Mouse (Mus musculus): ENCODE measurements around the gene Osbpl10. TPM values are rescaled to one million over a fixed set of nuclear protein-coding genes. Genes with fewer than 3 reads are reported as not detected.

Gene Osbpl10
- polyA plus RNA-seq, 1 experiment, result 7.0 TPM

- H3K27me3 ChIP-seq (replicated peaks; ENCODE audit: control insufficient read depth, insufficient read depth, low read length), result no peaks in the 10 kb centered on the region
- 85% methylated on average over 6 of the region's 6 CpGs for WGBS
- no peak for DNase-seq
- H3K27ac ChIP-seq (ENCODE audit: insufficient read depth, low read depth, low read length), result no peak overlapping the region
- no peak overlapping the region for H3K4me3 ChIP-seq (ENCODE audit: insufficient read depth, low read depth, low read length)
- no peaks in the 10 kb centered on the region for H3K36me3 ChIP-seq (ENCODE audit: control insufficient read depth, insufficient read depth, low read length)
- H3K4me1 ChIP-seq (ENCODE audit: control insufficient read depth, insufficient read depth, low read length), result no peaks in the 10 kb centered on the region
- TF ChIP-seq CTCF (conservative IDR thresholded peaks at IDR 0.05; ENCODE audit: insufficient read depth, insufficient read length, low read depth, low read length) (no peak), POLR2A (IDR thresholded peaks at IDR 0.05; ENCODE audit: low read depth, low read length) (no peak)
These were observed 224.8 kb downstream of the Osbpl10 start for GRCm38 (mm10) chr9:115203136-115203535.

GRCm38 (mm10) chr9:115205491-115205890 is 227.1 kb downstream of the Osbpl10 start:
- no peak for TF ChIP-seq POLR2A (IDR thresholded peaks at IDR 0.05; ENCODE audit: low read depth, low read length)
- no peak for TF ChIP-seq CTCF (conservative IDR thresholded peaks at IDR 0.05; ENCODE audit: insufficient read depth, insufficient read length, low read depth, low read length)
- Histone ChIP-seq H3K27me3 (replicated peaks; ENCODE audit: control insufficient read depth, insufficient read depth, low read length) (no peaks in the 10 kb centered on the region), H3K4me3 (ENCODE audit: insufficient read depth, low read depth, low read length) (no peak overlapping the region), H3K4me1 (ENCODE audit: control insufficient read depth, insufficient read depth, low read length) (no peaks in the 10 kb centered on the region), H3K36me3 (ENCODE audit: control insufficient read depth, insufficient read depth, low read length) (no peaks in the 10 kb centered on the region), H3K27ac (ENCODE audit: insufficient read depth, low read depth, low read length) (no peak overlapping the region)
- WGBS, result 18% methylated on average over 6 of the region's 6 CpGs
- no peak for DNase-seq

- H3K27ac ChIP-seq (ENCODE audit: insufficient read depth, low read depth, low read length), result no peak overlapping the region
- no peak for TF ChIP-seq POLR2A (IDR thresholded peaks at IDR 0.05; ENCODE audit: low read depth, low read length)
- TF ChIP-seq CTCF (conservative IDR thresholded peaks at IDR 0.05; ENCODE audit: insufficient read depth, insufficient read length, low read depth, low read length), result no peak
- no peak overlapping the region for H3K4me3 ChIP-seq (ENCODE audit: insufficient read depth, low read depth, low read length)
- no peaks in the 10 kb centered on the region for H3K36me3 ChIP-seq (ENCODE audit: control insufficient read depth, insufficient read depth, low read length)
- no peaks in the 10 kb centered on the region for H3K4me1 ChIP-seq (ENCODE audit: control insufficient read depth, insufficient read depth, low read length)
- H3K27me3 ChIP-seq (replicated peaks; ENCODE audit: control insufficient read depth, insufficient read depth, low read length), result no peaks in the 10 kb centered on the region
- DNase-seq, result no peak
- WGBS, result 75% methylated on average over 5 of the region's 5 CpGs
These were observed 227.8 kb downstream of the Osbpl10 start for GRCm38 (mm10) chr9:115206219-115206618.

- DNase-seq, result no peak
- TF ChIP-seq CTCF (conservative IDR thresholded peaks at IDR 0.05; ENCODE audit: insufficient read depth, insufficient read length, low read depth, low read length) (no peak), POLR2A (IDR thresholded peaks at IDR 0.05; ENCODE audit: low read depth, low read length) (no peak)
- no peak overlapping the region for H3K4me3 ChIP-seq (ENCODE audit: insufficient read depth, low read depth, low read length)
- no peak overlapping the region for H3K27ac ChIP-seq (ENCODE audit: insufficient read depth, low read depth, low read length)
- WGBS, result 92% methylated on average over 7 of the region's 7 CpGs
- H3K27me3 ChIP-seq (replicated peaks; ENCODE audit: control insufficient read depth, insufficient read depth, low read length), result no peaks in the 10 kb centered on the region
- no peaks in the 10 kb centered on the region for H3K4me1 ChIP-seq (ENCODE audit: control insufficient read depth, insufficient read depth, low read length)
- H3K36me3 ChIP-seq (ENCODE audit: control insufficient read depth, insufficient read depth, low read length), result no peaks in the 10 kb centered on the region
These were observed 231.4 kb downstream of the Osbpl10 start for GRCm38 (mm10) chr9:115209737-115210136.

GRCm38 (mm10) chr9:115210535-115210934 is 232.2 kb downstream of the Osbpl10 start:
- 90% methylated on average over 12 of the region's 12 CpGs for WGBS
- H3K4me1 ChIP-seq (ENCODE audit: control insufficient read depth, insufficient read depth, low read length), result no peaks in the 10 kb centered on the region
- no peaks in the 10 kb centered on the region for H3K36me3 ChIP-seq (ENCODE audit: control insufficient read depth, insufficient read depth, low read length)
- no peak for DNase-seq
- no peak for TF ChIP-seq POLR2A (IDR thresholded peaks at IDR 0.05; ENCODE audit: low read depth, low read length)
- TF ChIP-seq CTCF (conservative IDR thresholded peaks at IDR 0.05; ENCODE audit: insufficient read depth, insufficient read length, low read depth, low read length), result no peak
- no peaks in the 10 kb centered on the region for H3K27me3 ChIP-seq (replicated peaks; ENCODE audit: control insufficient read depth, insufficient read depth, low read length)
- no peak overlapping the region for H3K4me3 ChIP-seq (ENCODE audit: insufficient read depth, low read depth, low read length)
- no peak overlapping the region for H3K27ac ChIP-seq (ENCODE audit: insufficient read depth, low read depth, low read length)

GRCm38 (mm10) chr9:115213755-115214264 is 235.4 kb downstream of the Osbpl10 start:
- H3K4me3 ChIP-seq (ENCODE audit: insufficient read depth, low read depth, low read length), result no peak overlapping the region
- TF ChIP-seq CTCF (conservative IDR thresholded peaks at IDR 0.05; ENCODE audit: insufficient read depth, insufficient read length, low read depth, low read length) (no peak), POLR2A (IDR thresholded peaks at IDR 0.05; ENCODE audit: low read depth, low read length) (no peak)
- no peaks in the 10 kb centered on the region for H3K4me1 ChIP-seq (ENCODE audit: control insufficient read depth, insufficient read depth, low read length)
- no peaks in the 10 kb centered on the region for H3K36me3 ChIP-seq (ENCODE audit: control insufficient read depth, insufficient read depth, low read length)
- H3K27ac ChIP-seq (ENCODE audit: insufficient read depth, low read depth, low read length), result no peak overlapping the region
- no peaks in the 10 kb centered on the region for H3K27me3 ChIP-seq (replicated peaks; ENCODE audit: control insufficient read depth, insufficient read depth, low read length)
- WGBS, result 88% methylated on average over 5 of the region's 5 CpGs
- no peak for DNase-seq

- no peak for TF ChIP-seq POLR2A (IDR thresholded peaks at IDR 0.05; ENCODE audit: low read depth, low read length)
- TF ChIP-seq CTCF (conservative IDR thresholded peaks at IDR 0.05; ENCODE audit: insufficient read depth, insufficient read length, low read depth, low read length), result no peak
- H3K27ac ChIP-seq (ENCODE audit: insufficient read depth, low read depth, low read length), result no peak overlapping the region
- WGBS, result 54% methylated on average over 7 of the region's 7 CpGs
These were observed 236.5 kb downstream of the Osbpl10 start for GRCm38 (mm10) chr9:115214572-115215571.

More at GRCm38 (mm10) chr9:115214572-115215571, 236.5 kb downstream of the Osbpl10 start:
- Histone ChIP-seq H3K36me3 (ENCODE audit: control insufficient read depth, insufficient read depth, low read length) (no peaks in the 10 kb centered on the region), H3K4me3 (ENCODE audit: insufficient read depth, low read depth, low read length) (no peak overlapping the region), H3K4me1 (ENCODE audit: control insufficient read depth, insufficient read depth, low read length) (no peaks in the 10 kb centered on the region), H3K27me3 (replicated peaks; ENCODE audit: control insufficient read depth, insufficient read depth, low read length) (no peaks in the 10 kb centered on the region)
- DNase-seq, result no peak
